Mouse (Mus musculus): ENCODE measurements at regions not wholly inside any gene's neighbourhood (a gene's known extent, or its start where the extent isn't known, plus 50 kb on each side); places are given as distances from the start of the nearest gene placed in this dataset.

DNA sequence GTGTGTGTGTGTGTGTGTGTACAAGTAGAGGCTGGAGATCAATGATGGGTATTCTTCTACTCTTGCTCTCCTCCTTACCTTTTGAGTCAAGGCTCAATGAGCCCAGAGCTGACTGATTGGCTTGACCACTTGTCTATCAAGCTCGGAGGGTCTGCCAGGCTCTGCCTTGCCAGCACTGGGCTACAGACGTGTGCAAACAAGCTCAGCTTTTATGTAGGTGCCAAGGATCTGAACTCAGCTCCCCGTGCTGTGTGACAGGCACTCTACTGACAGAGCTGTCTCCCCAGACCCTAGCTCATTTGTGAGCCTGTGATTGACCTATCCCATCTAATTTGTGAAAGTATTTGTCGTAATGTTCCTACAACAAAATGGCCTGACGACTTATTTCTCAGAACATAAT lies 54.2 kb upstream of the Cdc42bpa start:
- no peak for DNase-seq (ENCODE audit: low spot score)

- no peak for DNase-seq (ENCODE audit: low spot score)
Observed at GRCm38 (mm10) chr1:179892711-179893110, 67.6 kb upstream of the Cdc42bpa start.

GRCm38 (mm10) chr1:179887921-179888320 lies 72.4 kb upstream of the Cdc42bpa start:
- DNase-seq (ENCODE audit: low spot score) = no peak

- DNase-seq (ENCODE audit: low spot score) = no peak
Observed at GRCm38 (mm10) chr1:179881222-179881621, 77.7 kb upstream of the Ahctf1 start.

- no peak for DNase-seq (ENCODE audit: low spot score)
Observed at GRCm38 (mm10) chr1:179877893-179878292, 74.4 kb upstream of the Ahctf1 start.

DNA sequence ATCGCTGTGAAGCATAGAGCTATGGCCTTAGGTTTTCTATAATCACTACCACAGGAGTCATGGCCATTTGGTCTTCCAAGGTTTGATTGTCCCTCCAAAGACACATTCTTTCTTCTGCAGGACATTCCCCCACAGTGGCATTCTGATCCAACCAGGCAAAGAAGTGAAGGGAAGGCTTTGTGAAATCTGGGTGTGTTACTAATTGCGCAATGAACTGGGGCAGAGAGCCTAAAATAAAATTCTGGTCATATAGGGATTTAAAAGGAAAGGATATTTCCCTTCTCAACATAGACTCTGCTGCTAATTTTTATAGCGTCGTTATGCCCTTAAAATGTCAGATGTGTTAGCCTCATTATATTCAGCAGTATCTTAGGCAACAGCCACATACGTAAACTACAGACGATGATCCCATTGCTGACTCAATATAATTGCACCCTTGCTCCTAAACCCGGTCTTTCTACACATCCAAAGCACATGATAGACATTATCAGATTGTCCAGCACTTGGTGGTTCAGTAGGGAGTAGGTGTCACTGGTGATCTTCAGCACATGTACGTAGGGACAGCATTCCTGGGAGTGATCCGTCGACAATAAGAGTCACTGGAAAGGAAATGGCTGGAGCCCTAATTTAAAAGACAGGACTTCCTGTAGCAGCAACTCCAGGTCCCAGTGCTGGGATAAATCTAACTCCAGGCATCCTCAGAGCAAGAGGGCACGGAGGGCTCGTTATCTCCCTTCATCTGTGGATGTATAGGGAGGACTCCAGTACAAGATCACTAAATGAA lies 70.5 kb upstream of the Ahctf1 start:
- no peak for DNase-seq (ENCODE audit: low spot score)

GRCm38 (mm10) chr1:179871961-179872360 lies 68.5 kb upstream of the Ahctf1 start:
- no peak for DNase-seq (ENCODE audit: low spot score)

DNA sequence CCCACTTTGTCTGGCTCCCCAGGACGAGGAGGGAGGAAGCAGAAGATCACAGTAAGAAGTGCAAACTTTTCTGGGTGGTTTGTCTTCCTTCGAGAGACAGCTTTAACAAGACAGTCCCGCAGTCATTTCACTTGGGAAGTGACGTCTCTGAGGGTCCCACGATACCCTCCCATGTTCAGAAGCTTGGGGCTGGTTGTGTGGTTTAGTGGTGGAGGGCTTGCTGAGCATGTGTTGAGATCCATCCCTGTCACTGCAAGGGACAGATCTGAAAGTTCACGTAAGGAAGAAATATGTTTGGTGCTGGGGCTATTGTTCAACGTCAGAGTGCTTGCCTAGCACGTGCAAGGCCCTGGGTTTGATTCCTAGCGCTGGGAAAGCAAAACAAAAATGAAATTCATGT lies 65.2 kb upstream of the Ahctf1 start:
- DNase-seq (ENCODE audit: low spot score) = no peak

- DNase-seq (ENCODE audit: low spot score) = no peak
Observed at GRCm38 (mm10) chr1:179867493-179867892, 64.0 kb upstream of the Ahctf1 start.

DNA sequence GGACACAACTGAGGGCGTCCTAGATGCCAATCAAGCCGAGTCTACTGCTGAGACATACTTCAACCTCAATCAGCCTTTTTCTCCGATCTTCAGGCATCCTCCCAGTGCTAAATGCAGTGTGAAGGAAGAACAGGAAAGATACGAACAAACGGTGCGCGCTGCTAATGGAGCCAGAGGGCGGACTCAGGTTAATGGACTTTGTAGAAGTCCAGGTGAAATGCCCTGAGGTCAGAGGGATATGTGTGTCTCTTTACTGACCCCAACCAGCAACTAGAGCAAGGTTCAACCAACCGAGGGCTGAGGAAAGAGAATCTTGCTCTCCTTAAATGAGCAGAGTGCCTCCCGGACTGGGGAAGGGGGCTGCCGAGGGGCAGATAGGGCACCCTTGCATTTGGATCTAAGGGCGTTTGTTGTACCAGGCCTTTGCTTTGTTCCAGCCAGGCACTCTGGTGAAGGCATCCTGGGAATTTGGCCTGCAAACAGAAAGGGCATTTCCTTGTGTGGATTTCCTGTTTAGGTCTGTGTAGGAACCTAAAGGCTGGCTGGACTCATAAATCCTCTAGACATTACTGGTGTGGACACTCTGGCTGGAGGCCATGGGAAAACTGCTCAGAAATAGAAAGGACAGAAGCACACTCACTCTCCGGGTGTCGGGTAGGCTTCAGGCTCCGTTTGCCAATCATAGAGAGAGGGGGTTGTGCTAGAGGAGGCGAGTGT lies 62.7 kb upstream of the Ahctf1 start:
- no peak for DNase-seq (ENCODE audit: low spot score)

DNA sequence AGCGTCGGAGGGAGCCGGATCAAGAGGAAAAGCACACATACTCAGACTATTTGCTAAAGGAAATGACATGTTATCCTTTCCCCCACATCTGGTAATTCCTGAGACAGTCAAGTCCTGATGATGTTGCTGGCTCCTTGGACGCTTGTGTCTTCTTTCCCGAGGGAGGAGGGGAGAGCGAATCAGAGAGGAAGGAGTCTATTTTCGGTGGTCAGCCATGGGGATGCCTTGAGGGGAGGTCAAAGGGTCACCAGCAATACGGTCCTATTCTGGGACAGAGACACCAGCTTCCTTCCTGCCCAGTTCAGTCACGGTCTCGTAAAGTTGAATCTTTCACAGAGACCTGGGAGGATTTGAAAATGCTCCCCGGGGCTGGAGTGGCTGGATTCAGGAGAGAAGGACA lies 62.1 kb upstream of the Ahctf1 start:
- no peak for DNase-seq (ENCODE audit: low spot score)

DNA sequence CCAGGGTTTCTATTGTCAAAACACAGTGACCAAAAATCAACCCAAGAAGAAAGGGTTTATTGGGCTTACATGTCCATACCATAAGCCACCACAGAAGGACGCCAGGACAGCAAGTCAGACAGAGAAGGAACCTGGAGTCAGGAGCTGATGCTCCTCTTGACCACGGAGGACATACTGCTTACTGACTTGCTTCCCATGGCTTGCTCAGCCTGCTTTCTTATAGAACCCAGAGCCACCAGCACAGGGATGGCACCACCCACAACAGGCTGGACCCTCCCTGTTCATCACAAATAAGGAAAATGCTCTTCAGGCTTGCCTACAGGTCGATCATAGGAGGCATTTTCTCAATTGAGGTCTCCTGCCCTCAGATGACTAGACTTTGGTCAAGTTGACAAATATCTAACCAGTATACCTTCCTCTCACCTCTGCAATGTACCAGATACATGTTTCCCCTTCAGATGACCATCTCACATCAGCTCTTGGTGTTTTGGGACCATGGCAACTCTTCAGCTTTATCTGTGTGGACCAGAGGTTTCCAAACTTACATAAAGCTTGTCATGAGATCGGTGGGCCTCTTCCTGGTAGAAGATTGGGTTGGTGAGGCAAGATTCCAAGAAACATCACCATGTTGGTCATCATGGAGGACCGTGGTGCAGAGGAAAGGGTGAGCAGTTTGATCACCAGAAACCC lies 61.2 kb upstream of the Ahctf1 start:
- DNase-seq (ENCODE audit: low spot score) = no peak

- DNase-seq (ENCODE audit: low spot score) = no peak
Observed at GRCm38 (mm10) chr1:179863420-179863819, 59.9 kb upstream of the Ahctf1 start.

DNA sequence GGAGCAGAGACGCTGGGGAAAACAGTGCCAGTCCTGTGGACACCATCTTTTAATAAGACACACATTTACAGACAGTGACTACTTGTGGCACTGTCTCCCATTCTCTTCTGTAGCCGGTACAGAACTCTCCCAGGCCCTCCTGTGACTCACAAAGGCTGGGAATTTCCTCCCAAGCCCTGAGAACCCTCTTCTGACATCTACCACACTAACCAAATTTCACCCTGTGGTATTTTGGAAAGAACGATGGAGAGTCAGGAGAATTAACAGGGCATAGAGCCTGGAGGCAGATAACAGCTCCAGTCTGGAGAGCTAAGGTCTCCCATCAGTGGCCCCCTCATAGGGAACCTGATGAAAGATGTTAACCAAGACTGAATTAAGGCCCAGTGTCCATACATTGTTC lies 59.5 kb upstream of the Ahctf1 start:
- DNase-seq (ENCODE audit: low spot score) = no peak

DNA sequence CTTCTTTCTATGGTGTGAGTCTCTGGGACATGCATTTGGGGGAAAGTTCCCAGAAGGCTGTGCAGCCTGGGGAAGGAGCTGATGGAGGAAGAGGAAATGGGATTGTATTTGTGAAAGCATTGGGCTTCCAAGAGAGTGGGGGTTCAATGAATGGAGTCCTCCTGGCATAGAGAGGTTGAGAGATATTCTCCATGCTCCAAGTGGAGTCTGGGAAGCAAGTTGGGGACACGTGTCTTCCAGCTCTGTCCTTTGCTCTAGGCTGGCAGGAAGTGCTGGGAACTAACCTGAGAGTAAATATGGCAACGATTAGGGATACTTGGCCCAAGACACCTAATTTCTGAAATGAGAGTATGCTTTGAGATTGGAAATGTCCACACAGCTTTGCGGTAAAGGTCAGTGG lies 58.3 kb upstream of the Ahctf1 start:
- DNase-seq (ENCODE audit: low spot score) = no peak

DNA sequence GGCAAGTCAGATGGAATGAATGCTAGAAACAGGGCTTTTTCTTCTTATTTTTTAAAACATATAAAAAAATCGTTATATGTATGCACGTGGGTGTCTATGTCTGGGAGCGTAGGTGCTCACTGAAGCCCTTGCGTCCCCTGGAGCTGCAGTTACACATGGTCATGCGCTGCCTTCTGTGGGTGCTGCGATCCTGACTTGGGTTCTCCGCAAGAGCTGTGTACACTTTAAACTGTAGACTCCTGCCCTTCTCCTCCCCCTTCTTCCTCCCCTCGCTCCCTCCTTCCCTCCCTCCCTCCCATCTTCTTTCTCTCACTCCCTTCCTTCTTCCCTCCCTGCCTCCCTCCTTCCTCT lies 56.0 kb upstream of the Ahctf1 start:
- no peak for DNase-seq (ENCODE audit: low spot score)

DNA sequence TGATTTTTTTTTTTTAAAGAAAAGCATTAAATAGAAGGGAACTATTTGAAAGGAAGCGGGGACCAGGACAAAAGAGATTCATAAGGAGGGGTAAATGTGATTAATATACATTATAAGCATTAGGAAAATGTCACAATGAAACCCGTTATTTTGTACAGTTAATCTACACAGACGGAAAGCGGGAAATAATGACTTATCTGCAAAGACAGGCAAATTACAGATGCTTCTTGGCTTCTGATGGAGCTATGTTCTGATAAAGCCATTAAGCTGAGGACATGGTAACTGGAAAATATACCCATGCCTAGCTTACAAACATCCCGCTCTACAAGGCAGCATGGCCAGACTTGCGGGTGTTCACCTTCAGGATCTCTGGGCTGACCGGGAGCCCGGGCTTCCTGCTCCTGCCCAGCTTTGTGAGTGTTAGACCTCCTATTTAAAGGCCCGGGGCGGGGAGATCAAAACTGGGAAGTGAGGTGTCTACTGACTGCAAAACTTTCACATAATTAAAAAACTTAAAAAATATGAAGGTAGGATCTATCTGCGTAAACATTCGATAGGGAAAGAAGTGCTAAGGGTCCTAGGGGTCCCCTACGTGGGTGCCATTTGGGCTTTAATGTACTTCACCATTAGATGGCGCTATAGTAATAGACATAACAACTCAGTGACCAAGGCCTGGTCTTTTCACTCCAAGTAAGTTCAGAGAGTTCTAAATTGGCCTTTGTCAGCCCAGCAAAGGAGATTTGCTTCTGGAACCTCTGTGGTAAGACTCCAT lies 55.5 kb upstream of the Ahctf1 start:
- DNase-seq (ENCODE audit: low spot score) = peak; percentile 94

DNA sequence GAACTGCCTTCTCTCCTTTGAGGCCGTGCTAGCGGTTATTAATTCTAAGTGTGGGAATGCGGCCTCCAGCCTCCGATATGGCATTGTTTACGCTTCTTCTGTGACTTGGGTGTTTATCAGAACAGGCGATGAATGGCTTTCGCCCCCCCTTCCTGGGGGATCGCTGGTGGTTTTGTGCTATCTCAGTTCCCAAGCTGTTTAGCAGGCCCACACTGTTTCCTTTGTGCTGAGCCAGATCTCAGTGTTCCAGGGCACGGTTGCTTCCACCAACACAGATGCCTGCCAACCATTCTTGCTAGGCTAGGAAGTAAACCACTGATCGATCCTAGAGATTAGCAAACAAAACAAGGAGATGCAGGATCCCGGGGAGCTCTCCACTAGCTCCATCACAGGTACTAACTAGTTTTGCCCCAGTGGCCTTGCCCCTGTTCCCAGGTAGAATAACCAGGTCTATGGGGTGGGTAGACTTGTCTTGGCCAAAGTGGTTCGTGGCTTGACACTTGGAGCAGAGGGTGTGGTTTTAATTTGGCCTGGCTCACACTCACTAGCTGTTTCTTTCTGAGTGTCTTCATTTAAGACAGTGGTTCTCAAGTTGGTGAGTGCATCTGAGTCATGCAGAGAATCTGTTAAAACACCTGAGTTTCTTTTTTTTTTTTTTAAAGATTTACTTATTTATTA lies 50.9 kb upstream of the Ahctf1 start:
- no peak for DNase-seq (ENCODE audit: low spot score)
